Mouse (Mus musculus) kidney, postnatal 0 days (tissue): ENCODE results near the gene Grm5. TPM values are rescaled to one million over a fixed set of nuclear protein-coding genes. Genes with fewer than 3 reads are reported as not detected.

Source experiments
- ATAC-seq: fragments of 200-750 bp; cut with Nextera tagmentation; replicated peaks from 2 replicates; pipeline ENCODE4 v1.8.0; 2017; ENCODE audit warnings: low read depth, moderate number of reproducible peaks, moderate TSS enrichment, moderate library complexity; ENCODE audit not compliant: low FRiP score
- DNase-seq: peaks from one replicate; pipeline ENCODE4 v3.0.0-alpha.2; 2016; ENCODE audit warnings: low spot score
- H3K27ac ChIP-seq: fragments of 300-500 bp; sonication (generic); 2 replicates; pipeline ENCODE4 v1.5.1; 2014; ENCODE audit warnings: mild to moderate bottlenecking
- H3K27me3 ChIP-seq: fragments of 300-500 bp; sonication (generic); 2 replicates; pipeline ENCODE4 v1.6.1; 2014; ENCODE audit warnings: low read length, mixed read lengths; ENCODE audit not compliant: insufficient read depth
- H3K36me3 ChIP-seq: fragments of 300-500 bp; sonication (generic); 2 replicates; pipeline ENCODE4 v1.6.1; 2014; ENCODE audit warnings: low read length, mixed read lengths; ENCODE audit not compliant: insufficient read depth
- H3K4me1 ChIP-seq: fragments of 300-500 bp; sonication (generic); replicated peaks from 2 replicates; pipeline ENCODE4 v1.6.1; 2014; ENCODE audit warnings: antibody characterized with exemption, low read length, mixed read lengths; ENCODE audit not compliant: insufficient read depth
- H3K4me2 ChIP-seq: fragments of 300-500 bp; sonication (generic); 2 replicates; pipeline ENCODE4 v1.6.1; 2014; ENCODE audit warnings: mild to moderate bottlenecking, low read length, moderate library complexity, mixed read lengths
- H3K4me3 ChIP-seq: fragments of 300-500 bp; sonication (generic); replicated peaks from 2 replicates; pipeline ENCODE4 v1.5.1; 2014; ENCODE audit warnings: low read depth, low read length
- H3K9ac ChIP-seq: fragments of 300-500 bp; sonication (generic); 2 replicates; pipeline ENCODE4 v1.6.1; 2014; ENCODE audit warnings: low read depth, low read length
- H3K9me3 ChIP-seq: fragments of 300-500 bp; sonication (generic); replicated peaks from 2 replicates; pipeline ENCODE4 v1.6.1; 2016; ENCODE audit warnings: low read length, inconsistent platforms, mixed read lengths
- CTCF ChIP-seq: IDR thresholded peaks from 2 replicates; pipeline ENCODE4 v1.5.1; 2016; ENCODE audit warnings: antibody characterized with exemption, low read depth, mild to moderate bottlenecking, moderate library complexity
- WGBS: fragments of 180-500 bp; shearing (Covaris S2); extraction: QIAGEN DNeasy Blood & Tissue Kit; methylation state at CpG from one replicate; pipeline ENCODE4 v1.1.7; 2014; 5-methylcytosine and 5-hydroxymethylcytosine counted together
- polyA plus RNA-seq: library from polyadenylated mRNA; unstranded; fragments of >200 nt; fragmentation: Nextera tagmentation; extraction: Ambion mirVana; gene quantifications from 2 replicates; pipeline ENCODE4 v1.2.1, GENCODE M21; 2015

The Grm5 gene
- polyA plus RNA-seq, 1 experiment from 2014 or later = not detected

DNA sequence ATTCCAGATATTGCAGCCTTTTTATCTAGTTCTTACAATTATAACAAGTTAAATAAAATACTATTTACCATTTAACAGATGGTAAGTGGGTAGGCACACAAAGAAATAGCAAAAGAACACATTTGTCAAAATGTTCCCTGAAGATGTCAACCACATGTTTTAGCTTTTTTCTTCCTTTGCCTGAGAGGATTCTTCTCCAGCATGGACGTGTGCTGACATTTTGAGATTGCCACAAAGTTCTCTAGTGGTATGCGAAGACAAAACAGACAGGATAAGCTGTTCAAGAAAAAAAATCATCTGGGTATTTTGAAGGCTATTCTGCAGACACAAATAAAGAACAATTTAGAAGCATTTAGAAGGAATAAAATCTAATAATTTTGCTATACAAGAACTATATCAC is 42.3 kb downstream of the Grm5 start:
- DNase-seq (no peak), ATAC-seq (no peak)
- 74% methylated on average over 2 of the region's 2 CpGs for WGBS
- Histone ChIP-seq H3K4me3 (no peak overlapping the region), H3K36me3 (no peaks in the 10 kb centered on the region), H3K9ac (no peak overlapping the region), H3K4me1 (no peaks in the 10 kb centered on the region), H3K27me3 (no peaks in the 10 kb centered on the region), H3K9me3 (no peaks in the 10 kb centered on the region), H3K4me2 (no peak overlapping the region), H3K27ac (no peak overlapping the region)
- TF ChIP-seq CTCF = no peak

DNA sequence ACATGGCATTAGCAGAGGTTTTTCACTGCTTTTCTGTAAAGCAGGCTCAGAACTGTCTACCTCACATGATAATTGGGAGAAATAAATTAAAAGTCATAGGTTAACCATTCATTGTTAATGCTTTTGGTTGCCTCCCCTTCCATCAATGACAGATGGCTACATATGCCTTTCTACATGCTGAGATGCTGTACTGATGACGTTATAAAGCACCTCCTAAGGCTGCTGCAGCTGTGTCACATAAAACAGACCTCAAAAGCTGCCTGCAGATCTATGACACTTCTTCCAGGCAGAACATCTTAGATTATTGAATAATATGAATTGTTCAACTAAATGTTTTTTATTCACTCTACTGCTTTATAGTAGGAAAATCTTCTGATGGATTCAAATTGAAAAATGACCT is 51.6 kb downstream of the Grm5 start:
- H3K9me3 ChIP-seq = no peaks in the 10 kb centered on the region
- no peak overlapping the region for H3K4me3 ChIP-seq
- H3K4me2 ChIP-seq = no peak overlapping the region
- no peak overlapping the region for H3K27ac ChIP-seq
- no peaks in the 10 kb centered on the region for H3K4me1 ChIP-seq
- H3K36me3 ChIP-seq = no peaks in the 10 kb centered on the region
- TF ChIP-seq CTCF = no peak
- no peak overlapping the region for H3K9ac ChIP-seq
- no peaks in the 10 kb centered on the region for H3K27me3 ChIP-seq
- DNase-seq (no peak), ATAC-seq (no peak)
- 34% methylated on average over 1 of the region's 1 CpGs for WGBS

DNA sequence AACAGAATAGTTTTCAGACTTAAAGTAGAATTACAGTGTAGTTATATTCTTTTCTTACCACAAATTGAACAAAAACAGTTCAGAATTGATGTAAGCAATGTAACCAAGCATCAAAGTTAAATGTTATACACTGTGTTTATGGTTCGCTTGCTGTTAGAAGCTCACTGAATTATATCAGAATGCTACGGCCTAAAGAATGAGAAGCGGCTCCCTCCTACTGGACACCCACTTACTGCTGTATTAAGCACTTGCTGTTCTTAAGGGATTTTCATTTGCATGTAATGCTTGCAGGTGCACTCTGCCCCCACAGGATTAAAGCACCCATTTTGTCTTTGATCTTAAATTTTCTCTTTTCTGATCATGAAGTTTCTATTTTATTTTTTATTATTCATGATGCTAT is 66.6 kb downstream of the Grm5 start:
- no peak for DNase-seq
- Histone ChIP-seq H3K27ac (no peak overlapping the region), H3K36me3 (no peaks in the 10 kb centered on the region), H3K9ac (no peak overlapping the region), H3K27me3 (no peaks in the 10 kb centered on the region), H3K4me1 (no peaks in the 10 kb centered on the region), H3K4me3 (no peak overlapping the region), H3K9me3 (no peaks in the 10 kb centered on the region), H3K4me2 (no peak overlapping the region)
- ATAC-seq = no peak
- no peak for TF ChIP-seq CTCF
- 90% methylated on average over 3 of the region's 3 CpGs for WGBS

DNA sequence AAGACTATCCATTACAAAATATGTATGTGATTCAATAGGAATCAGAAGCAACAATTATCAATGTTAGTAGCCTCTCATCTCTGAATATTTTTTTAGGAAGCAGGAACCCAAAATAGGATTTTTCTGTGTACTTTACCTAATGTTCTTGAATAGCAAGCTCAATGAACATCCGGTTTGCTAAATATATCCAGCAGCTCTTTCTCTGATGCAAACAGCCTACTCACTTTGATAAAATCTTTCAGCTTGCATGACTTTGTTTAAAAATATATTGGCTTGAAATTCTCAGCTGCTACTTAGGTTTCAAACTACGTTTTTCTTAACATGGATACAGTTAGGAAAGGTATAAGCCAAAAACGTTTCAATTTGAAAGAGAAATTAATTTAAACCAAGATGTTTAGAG is 77.8 kb downstream of the Grm5 start:
- TF ChIP-seq CTCF = no peak
- Histone ChIP-seq H3K36me3 (no peaks in the 10 kb centered on the region), H3K9me3 (no peaks in the 10 kb centered on the region), H3K4me3 (no peak overlapping the region), H3K4me2 (no peak overlapping the region), H3K27ac (no peak overlapping the region), H3K9ac (no peak overlapping the region), H3K27me3 (no peaks in the 10 kb centered on the region), H3K4me1 (no peaks in the 10 kb centered on the region)
- DNase-seq (no peak), ATAC-seq (no peak)
- WGBS = 47% methylated on average over 3 of the region's 3 CpGs

DNA sequence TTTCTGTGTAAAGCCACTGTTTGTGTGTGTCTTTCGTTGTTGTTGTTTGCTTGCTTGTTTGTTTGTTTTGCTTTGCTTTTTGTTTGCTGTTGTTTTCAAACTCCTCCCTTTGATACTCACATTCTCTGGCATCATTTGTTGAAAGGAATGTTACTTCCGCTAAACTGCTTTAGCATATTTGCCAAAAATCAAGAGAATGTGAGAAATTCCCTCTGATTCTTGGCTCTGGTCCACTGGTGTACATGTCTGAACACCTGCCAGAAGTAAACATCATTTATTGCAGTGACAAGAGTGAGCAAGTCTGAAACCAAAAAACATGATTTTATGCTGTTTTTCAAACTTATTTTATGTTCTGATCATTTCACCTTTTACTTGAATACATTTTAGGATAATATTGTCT is 80.1 kb downstream of the Grm5 start:
- H3K27me3 ChIP-seq = no peaks in the 10 kb centered on the region
- H3K4me2 ChIP-seq = no peak overlapping the region
- DNase-seq (peak; percentile 2), ATAC-seq (no peak)
- TF ChIP-seq CTCF = no peak
- no peaks in the 10 kb centered on the region for H3K9me3 ChIP-seq
- no peaks in the 10 kb centered on the region for H3K4me1 ChIP-seq
- 68% methylated on average over 2 of the region's 2 CpGs for WGBS
- no peaks in the 10 kb centered on the region for H3K36me3 ChIP-seq
- no peak overlapping the region for H3K27ac ChIP-seq
- no peak overlapping the region for H3K9ac ChIP-seq
- no peak overlapping the region for H3K4me3 ChIP-seq

- no peak for TF ChIP-seq CTCF
- H3K4me1 ChIP-seq = no peaks in the 10 kb centered on the region
- 67% methylated on average over 1 of the region's 1 CpGs for WGBS
- DNase-seq = no peak
- no peak overlapping the region for H3K9ac ChIP-seq
- no peak for ATAC-seq
- no peaks in the 10 kb centered on the region for H3K9me3 ChIP-seq
- no peaks in the 10 kb centered on the region for H3K27me3 ChIP-seq
- no peak overlapping the region for H3K27ac ChIP-seq
- no peak overlapping the region for H3K4me2 ChIP-seq
- no peak overlapping the region for H3K4me3 ChIP-seq
- H3K36me3 ChIP-seq = no peaks in the 10 kb centered on the region
These were observed 132.4 kb downstream of the Grm5 start for GRCm38 (mm10) chr7:87716393-87716792.

- DNase-seq = no peak
- no peak for TF ChIP-seq CTCF
- Histone ChIP-seq H3K4me1 (no peaks in the 10 kb centered on the region), H3K27me3 (no peaks in the 10 kb centered on the region), H3K9me3 (no peaks in the 10 kb centered on the region), H3K27ac (no peak overlapping the region), H3K9ac (no peak overlapping the region), H3K4me2 (no peak overlapping the region), H3K4me3 (no peak overlapping the region), H3K36me3 (no peaks in the 10 kb centered on the region)
- no peak for ATAC-seq
- WGBS = 48% methylated on average over 1 of the region's 1 CpGs
These were observed 134.7 kb downstream of the Grm5 start for GRCm38 (mm10) chr7:87718631-87719030.
